Mouse (Mus musculus) urinary bladder, postnatal 0 days (tissue): ENCODE measurements around the gene Hist1h2bb. TPM values are rescaled to one million over a fixed set of nuclear protein-coding genes. Genes with fewer than 3 reads are reported as not detected.

Source experiments
- microRNA-seq: library from miRNA; unstranded; fragments of <30 nt; microRNA quantifications from one replicate; pipeline ENCODE4, GENCODE M21; 2016
- polyA plus RNA-seq: library from polyadenylated mRNA; unstranded; fragments of >200 nt; fragmentation: Nextera tagmentation; extraction: Ambion mirVana; gene quantifications from 2 replicates; pipeline ENCODE4 v1.2.1, GENCODE M21; 2015

The Hist1h2bb gene
- polyA plus RNA-seq: 0.82 and 1.2 TPM in 2 replicates

DNA sequence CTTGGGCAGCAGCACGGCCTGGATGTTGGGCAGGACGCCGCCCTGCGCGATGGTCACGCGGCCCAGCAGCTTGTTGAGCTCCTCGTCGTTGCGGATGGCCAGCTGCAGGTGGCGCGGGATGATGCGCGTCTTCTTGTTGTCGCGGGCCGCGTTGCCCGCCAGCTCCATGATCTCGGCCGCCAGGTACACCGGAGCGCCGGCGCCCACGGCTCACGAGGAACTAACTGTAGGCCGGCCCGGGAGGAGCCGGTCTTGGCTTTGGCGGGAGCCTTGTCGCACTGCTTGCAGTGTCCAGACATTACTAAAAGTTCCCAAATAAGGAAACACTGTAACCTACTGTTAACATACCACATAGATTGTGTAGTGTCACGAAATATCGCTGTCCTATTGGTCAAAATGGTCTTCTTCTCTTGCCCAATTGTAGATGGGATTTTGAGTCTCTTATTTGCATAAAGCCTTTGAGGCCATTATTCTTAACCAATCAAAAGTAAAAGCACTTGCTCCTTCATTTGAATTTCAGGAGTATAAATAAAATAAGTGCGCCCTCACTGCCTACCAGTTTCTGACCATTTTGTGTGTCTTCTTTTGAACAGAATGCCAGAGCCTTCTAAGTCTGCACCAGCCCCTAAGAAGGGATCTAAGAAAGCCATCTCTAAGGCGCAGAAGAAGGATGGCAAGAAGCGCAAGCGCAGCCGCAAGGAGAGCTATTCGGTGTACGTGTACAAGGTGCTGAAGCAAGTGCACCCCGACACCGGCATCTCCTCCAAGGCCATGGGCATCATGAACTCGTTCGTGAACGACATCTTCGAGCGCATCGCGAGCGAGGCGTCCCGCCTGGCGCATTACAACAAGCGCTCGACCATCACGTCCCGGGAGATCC is at the start of gene Hist1h2bb:
Gene Hist1h2bb, plus strand, starts transcription at position 534 of the 880 bp plus-strand sequence.

DNA sequence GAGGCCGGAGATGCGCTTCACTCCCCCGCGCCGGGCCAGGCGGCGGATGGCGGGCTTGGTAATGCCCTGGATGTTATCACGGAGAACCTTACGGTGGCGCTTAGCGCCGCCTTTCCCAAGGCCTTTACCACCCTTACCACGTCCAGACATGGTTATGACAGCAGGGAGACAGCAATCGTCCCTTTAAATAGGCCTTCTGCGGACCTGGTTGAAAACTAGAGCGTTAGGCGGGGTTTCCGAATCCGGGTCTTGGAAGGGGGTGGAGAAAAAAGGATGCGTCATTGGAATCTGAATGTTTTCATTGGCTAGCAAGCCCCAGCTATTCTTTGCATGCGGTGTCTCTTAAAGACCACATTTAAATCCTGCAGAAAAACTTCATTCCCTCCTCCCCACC is 48.2 kb upstream of the Hist1h2bb start, which contains the start of gene Hist1h4c:
Gene Hist1h4c, minus strand, starts transcription at position 155 of the 394 bp plus-strand sequence.

DNA sequence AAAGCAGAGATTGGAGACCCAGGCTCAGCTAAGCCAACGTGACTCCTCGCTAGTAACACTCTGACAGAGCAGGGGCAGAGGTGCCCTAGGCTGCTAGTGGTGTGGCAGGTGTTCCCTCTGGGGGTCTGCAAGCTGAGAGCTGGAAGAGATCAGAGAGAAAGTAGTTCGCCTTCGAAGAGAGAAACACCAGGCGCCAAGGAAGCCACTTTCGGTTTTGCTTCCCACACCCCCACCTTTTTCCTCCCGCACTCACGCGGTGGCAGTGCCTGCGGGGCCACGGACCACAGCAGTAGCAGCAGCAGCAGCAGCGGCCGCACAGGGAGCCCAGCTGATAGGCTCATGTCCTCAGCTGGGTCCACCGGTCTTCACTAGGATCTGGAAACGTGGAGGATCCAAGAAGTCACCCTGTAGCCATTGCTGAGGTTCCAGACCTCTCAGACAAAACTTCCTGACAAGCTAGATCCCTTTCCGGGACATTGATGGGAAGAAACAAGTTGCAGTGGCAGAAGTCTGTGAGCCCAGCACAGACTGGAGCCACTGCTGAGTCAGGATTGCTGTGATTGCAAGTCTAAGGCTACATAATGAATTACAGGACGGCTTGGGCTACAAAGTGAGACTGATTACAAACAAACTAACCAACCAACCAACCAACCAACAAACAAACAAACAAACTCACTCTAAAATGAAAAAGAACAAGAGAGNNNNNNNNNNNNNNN is 36.0 kb upstream of the Hist1h2bb start, which contains the start of gene Hfe:
Gene Hfe, minus strand, starts transcription at position 481 of the 716 bp plus-strand sequence.

DNA sequence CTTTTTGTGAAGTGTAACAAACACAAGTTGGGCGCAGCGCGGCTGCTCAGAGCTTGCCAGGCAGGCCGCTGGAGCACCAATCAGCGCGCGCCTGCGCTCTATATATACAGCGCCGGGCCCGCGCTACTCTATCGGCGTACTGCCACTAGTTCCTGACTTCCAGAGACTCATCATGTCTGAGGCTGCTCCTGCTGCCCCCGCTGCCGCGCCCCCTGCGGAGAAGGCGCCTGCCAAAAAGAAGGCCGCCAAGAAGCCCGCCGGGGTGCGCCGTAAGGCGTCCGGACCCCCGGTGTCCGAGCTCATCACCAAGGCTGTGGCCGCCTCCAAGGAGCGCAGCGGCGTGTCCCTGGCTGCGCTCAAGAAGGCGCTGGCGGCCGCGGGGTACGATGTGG is 7.9 kb upstream of the Hist1h2bb start, which contains the start of gene Hist1h1c:
Gene Hist1h1c, plus strand, starts transcription at position 132 of the 392 bp plus-strand sequence.

DNA sequence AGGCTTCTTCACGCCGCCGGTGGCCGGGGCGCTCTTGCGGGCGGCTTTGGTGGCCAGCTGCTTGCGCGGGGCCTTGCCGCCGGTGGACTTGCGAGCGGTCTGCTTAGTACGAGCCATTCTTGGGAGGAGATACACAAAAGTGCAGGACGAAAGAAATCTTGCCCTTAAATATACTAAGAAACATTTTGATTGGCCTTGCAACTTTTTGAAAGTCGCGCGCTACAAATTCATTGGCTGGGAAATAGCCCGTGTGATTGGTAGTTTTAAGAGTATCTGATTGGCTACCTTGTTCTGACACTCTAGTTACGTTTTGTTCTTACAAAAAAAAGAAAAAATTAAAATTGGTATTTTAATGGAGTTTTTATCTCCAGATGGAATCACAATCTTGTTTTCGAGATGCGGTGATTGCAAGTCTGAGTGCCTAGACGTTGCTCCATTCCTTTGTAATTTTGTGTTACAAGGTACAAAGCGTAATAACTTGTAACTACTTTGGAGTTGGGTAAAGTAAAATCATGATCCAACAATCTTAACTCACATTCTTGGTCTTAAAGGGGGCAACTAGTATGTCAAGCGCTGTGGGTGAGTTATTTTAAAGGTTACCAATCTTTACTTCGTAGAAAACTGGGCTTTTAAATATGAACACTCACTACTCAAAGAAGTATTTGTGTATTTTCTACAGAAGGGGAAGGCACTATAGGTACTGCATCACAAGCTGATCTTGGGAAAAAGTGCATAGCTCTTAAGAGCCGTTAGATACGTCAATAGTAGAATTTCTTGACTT is 963 bp upstream of the Hist1h2bb start, which contains the start of gene Hist1h3c:
Gene Hist1h3c, minus strand, starts transcription at position 222 of the 781 bp plus-strand sequence.

DNA sequence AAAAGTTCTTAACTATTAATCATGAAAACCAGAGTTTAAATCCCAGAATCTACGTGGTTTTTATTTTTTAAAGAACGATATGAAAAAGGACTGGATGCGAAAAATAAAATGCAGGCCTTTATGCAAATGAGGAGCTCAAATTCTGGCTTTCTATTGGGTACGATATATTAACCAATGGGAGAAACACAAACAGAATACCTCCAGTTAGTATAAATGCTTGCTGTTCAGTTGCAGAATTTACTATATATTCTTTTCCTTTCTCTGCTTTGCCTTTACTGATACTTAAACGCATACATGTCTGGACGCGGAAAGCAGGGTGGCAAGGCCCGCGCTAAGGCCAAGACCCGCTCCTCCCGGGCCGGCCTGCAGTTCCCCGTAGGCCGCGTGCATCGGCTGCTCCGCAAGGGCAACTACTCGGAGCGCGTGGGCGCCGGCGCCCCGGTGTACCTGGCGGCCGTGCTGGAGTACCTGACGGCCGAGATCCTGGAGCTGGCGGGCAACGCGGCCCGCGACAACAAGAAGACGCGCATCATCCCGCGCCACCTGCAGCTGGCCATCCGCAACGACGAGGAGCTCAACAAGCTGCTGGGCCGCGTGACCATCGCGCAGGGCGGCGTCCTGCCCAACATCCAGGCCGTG is 4.4 kb downstream of the Hist1h2bb start, which contains the start of gene Hist1h2ab:
Gene Hist1h2ab, plus strand, starts transcription at position 288 of the 639 bp plus-strand sequence.

DNA sequence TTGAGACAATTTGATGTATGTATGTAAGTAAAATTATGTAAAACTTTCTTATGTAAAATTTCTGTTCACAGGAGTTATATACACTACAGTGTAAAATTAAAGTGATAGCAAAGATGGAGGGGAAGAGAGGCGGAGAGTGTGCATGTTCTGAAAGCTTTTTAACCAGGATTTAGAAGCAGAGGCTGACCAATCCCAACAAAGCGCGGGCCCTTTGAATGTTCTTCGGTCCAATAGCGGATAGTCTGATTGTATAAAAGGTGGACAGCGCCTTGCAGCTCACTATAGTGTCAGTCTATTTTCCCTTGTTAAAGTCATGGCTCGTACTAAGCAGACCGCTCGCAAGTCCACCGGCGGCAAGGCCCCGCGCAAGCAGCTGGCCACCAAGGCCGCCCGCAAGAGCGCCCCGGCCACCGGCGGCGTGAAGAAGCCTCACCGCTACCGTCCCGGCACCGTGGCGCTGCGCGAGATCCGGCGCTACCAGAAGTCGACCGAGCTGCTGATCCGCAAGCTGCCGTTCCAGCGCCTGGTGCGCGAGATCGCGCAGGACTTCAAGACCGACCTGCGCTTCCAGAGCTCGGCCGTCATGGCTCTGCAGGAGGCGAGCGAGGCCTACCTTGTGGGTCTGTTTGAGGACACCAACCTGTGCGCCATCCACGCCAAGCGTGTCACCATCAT is 5.7 kb downstream of the Hist1h2bb start, which contains the start of gene Hist1h3b:
Gene Hist1h3b, plus strand, starts transcription at position 201 of the 675 bp plus-strand sequence.

DNA sequence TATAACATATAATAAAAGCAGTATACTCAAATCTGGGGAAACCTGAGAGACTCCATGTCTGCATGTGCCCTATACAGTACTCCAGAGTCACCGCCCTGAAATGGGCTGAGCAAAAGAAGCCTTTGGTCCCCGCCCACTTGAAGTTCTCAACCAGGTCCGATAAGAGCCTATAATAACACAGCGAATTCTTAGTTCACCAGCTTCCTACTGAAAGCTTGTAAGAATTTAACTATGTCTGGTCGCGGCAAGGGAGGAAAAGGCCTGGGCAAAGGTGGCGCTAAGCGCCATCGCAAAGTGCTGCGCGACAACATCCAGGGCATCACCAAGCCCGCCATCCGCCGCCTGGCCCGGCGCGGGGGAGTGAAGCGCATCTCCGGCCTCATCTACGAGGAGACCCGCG is 10.3 kb downstream of the Hist1h2bb start, which contains the start of gene Hist1h4b:
Gene Hist1h4b, plus strand, starts transcription at position 224 of the 400 bp plus-strand sequence.

DNA sequence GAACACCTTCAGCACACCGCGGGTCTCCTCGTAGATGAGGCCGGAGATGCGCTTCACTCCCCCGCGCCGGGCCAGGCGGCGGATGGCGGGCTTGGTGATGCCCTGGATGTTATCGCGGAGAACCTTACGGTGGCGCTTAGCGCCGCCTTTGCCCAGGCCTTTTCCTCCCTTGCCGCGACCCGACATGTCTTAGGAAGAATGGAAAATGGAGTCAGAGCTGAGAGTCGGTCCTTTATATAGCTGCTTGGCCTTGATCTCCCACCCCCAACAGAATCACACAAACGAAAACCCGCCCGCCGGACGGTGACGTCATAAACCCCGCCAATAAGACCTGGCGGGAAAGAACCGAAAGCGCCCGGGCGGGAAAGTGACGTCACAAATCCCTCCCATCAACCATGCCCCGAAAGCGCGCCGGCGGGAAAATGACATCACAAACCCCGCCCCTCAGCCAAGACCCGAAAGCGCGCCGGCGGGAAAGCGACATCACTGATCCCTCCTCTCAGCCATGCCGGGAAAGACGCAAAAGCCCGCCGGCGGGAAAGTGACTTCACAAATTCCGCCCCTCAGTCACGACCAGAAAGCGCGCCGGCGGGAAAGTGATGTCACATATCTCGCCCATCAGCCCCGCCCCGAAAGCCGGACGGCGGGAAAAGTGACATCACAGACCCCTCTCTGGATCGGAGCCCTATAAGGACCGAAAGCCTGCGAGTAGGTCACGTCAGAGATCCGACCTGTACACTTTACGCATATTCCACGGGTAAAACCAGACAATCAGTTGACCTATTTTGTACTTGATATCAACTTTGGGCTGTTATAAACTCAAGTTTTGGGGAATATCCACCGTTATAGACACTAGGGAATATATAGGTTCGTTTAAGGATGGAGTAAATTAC is 14.7 kb downstream of the Hist1h2bb start, which contains the start of gene Hist1h4a:
Gene Hist1h4a, minus strand, starts transcription at position 259 of the 893 bp plus-strand sequence.

DNA sequence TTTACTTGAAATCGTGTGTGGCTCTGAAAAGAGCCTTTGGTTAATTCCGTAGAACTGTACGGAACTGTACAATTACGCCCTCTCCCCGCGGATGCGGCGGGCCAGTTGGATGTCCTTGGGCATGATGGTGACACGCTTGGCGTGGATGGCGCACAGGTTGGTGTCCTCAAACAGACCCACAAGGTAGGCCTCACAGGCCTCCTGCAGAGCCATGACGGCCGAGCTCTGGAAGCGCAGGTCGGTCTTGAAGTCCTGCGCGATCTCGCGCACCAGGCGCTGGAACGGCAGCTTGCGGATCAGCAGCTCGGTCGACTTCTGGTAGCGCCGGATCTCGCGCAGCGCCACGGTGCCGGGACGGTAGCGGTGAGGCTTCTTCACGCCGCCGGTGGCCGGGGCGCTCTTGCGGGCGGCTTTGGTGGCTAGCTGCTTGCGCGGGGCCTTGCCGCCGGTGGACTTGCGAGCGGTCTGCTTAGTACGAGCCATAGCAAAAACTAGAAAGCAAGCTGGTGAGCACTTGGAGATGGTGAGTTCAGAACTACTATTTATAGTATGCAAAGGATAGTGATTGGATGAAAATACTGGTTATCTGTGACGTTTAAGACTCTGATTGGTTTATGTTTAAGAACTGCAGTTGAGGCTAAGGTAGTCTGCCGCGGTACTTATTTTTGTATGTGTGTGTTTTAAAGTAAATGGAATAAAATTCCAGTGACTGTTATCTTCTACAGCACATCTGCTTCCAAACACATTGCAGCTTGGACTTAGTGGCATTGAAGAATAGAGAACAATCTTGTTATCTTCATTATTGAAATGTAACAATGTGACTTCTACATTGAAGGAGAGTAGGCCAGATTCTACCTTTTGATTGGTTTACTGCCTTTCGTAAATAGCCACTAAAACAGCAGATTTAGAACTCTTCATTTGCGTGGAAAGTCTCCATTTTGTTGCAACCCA is 15.6 kb downstream of the Hist1h2bb start, which contains the start of gene Hist1h3a:
Gene Hist1h3a, minus strand, starts transcription at position 516 of the 951 bp plus-strand sequence.

DNA sequence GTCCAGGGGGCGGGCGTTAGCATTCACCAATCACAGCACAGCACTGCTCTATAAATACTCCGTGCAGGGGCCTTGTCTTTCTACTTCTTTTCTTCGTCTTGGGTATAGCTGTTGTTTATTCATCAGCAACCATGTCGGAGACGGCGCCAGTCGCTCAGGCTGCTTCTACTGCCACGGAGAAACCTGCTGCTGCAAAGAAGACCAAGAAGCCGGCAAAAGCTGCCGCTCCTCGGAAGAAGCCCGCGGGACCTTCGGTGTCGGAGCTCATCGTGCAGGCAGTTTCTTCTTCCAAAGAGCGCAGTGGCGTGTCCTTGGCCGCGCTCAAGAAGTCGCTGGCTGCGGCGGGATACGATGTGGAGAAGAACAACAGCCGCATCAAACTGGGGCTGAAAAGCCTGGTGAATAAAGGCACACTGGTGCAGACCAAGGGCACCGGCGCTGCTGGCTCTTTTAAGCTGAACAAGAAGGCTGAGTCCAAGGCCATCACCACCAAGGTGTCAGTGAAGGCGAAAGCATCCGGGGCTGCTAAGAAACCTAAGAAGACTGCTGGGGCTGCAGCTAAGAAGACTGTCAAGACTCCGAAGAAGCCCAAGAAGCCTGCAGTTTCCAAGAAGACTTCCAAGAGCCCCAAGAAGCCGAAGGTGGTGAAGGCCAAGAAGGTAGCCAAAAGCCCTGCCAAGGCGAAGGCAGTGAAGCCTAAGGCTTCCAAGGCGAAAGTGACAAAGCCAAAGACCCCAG is 17.2 kb downstream of the Hist1h2bb start, which contains the start of gene Hist1h1a:
Gene Hist1h1a, plus strand, starts transcription at position 81 of the 738 bp plus-strand sequence.

DNA sequence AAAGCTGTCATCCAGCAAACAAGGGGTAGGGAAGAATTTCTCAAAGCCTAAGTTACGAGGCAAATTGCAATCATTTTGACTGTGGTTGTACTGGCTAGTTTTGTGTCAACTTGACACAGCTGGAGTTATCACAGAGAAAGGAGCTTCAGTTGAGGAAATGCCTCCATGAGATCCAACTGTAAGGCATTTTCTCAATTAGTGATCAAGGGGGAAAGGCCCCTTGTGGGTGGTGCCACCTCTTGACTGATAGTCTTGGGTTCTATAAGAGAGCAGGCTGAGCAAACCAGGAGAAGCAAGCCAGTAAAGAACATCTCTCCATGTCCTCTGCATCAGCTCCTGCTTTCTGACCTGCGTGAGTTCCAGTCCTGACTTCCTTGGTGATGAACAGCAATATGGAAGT is 23.1 kb downstream of the Hist1h2bb start, which contains the start of gene Trim38:
Gene Trim38, plus strand, starts transcription at position 301 of the 400 bp plus-strand sequence.

Small RNAs within 50 kb of the gene (microRNA-seq; reads per million reads assigned to microRNA genes)
- not detected for gene Gm44314
- gene Gm44484: not detected

Other genes starting within 250 kb of the Hist1h2bb start
- 24.9 and 35.3 TPM in 2 replicates for gene Hist1h4h, start 215.7 kb upstream of the Hist1h2bb start, polyA plus RNA-seq
- gene Hist1h2af, start 212.8 kb upstream of the Hist1h2bb start, polyA plus RNA-seq: 1.5 and 3.4 TPM in 2 replicates
- gene Hist1h3g, start 211.3 kb upstream of the Hist1h2bb start, polyA plus RNA-seq: 1.7 and 2.1 TPM in 2 replicates
- 0.54 and 0.58 TPM in 2 replicates for gene Hist1h2bh, start 203.3 kb upstream of the Hist1h2bb start, polyA plus RNA-seq
- gene Hist1h3f, start 202.7 kb upstream of the Hist1h2bb start, polyA plus RNA-seq: 0.28 and 0.43 TPM in 2 replicates
- gene Hist1h4f, start 195.1 kb upstream of the Hist1h2bb start, polyA plus RNA-seq: not detected in 2 replicates
- gene Hist1h1d, start 193.5 kb upstream of the Hist1h2bb start, polyA plus RNA-seq: 0.58 and 0.60 TPM in 2 replicates
- 1.8 and 2.0 TPM in 2 replicates for gene Hist1h3e, start 184.4 kb upstream of the Hist1h2bb start, polyA plus RNA-seq
- gene Hist1h2ae, start 175.5 kb upstream of the Hist1h2bb start, polyA plus RNA-seq: 14.0 and 18.1 TPM in 2 replicates
- gene Hist1h2bg, start 175.3 kb upstream of the Hist1h2bb start, polyA plus RNA-seq: 10.7 and 21.8 TPM in 2 replicates
- 1.5 and 2.6 TPM in 2 replicates for gene Hist1h2bf, start 172.5 kb upstream of the Hist1h2bb start, polyA plus RNA-seq
- gene Hist1h2ad, start 172.4 kb upstream of the Hist1h2bb start, polyA plus RNA-seq: 1.7 and 1.9 TPM in 2 replicates
- 2.9 and 3.4 TPM in 2 replicates for gene Hist1h3d, start 171.0 kb upstream of the Hist1h2bb start, polyA plus RNA-seq
- 24.3 and 29.2 TPM in 2 replicates for gene Hist1h4d, start 165.1 kb upstream of the Hist1h2bb start, polyA plus RNA-seq
- 1.1 and 1.4 TPM in 2 replicates for gene Hist1h2be, start 125.6 kb upstream of the Hist1h2bb start, polyA plus RNA-seq
- 5.4 and 5.8 TPM in 2 replicates for gene Hist1h1e, start 124.2 kb upstream of the Hist1h2bb start, polyA plus RNA-seq
- gene Hist1h2ac, start 62.8 kb upstream of the Hist1h2bb start, polyA plus RNA-seq: 1.00 and 1.2 TPM in 2 replicates
- gene Hist1h2bc, start 62.5 kb upstream of the Hist1h2bb start, polyA plus RNA-seq: 161 and 192 TPM in 2 replicates
- gene Hist1h1t, start 50.9 kb upstream of the Hist1h2bb start, polyA plus RNA-seq: not detected in 2 replicates
- 1.8 TPM in 2 replicates for gene Hist1h4c, start 48.3 kb upstream of the Hist1h2bb start, polyA plus RNA-seq
- gene Hfe, start 35.9 kb upstream of the Hist1h2bb start, polyA plus RNA-seq: 8.0 and 9.7 TPM in 2 replicates
- gene Hist1h1c, start 7.9 kb upstream of the Hist1h2bb start, polyA plus RNA-seq: 125 and 175 TPM in 2 replicates
- gene Hist1h3c, start 1.1 kb upstream of the Hist1h2bb start, polyA plus RNA-seq: 0.41 and 0.98 TPM in 2 replicates
- 3.7 and 8.0 TPM in 2 replicates for gene Hist1h2ab, start 4.4 kb downstream of the Hist1h2bb start, polyA plus RNA-seq
- gene Hist1h3b, start 5.5 kb downstream of the Hist1h2bb start, polyA plus RNA-seq: 2.0 and 2.8 TPM in 2 replicates
- gene Hist1h4b, start 10.3 kb downstream of the Hist1h2bb start, polyA plus RNA-seq: 1.3 TPM in 1 of 2 replicates, not detected in the other
- 0.33 TPM in 1 of 2 replicates, not detected in the other for gene Hist1h4a, start 14.5 kb downstream of the Hist1h2bb start, polyA plus RNA-seq
- 1.9 and 2.7 TPM in 2 replicates for gene Hist1h3a, start 15.7 kb downstream of the Hist1h2bb start, polyA plus RNA-seq
- gene Hist1h1a, start 16.9 kb downstream of the Hist1h2bb start, polyA plus RNA-seq: 0.59 and 0.82 TPM in 2 replicates
- 0.19 and 0.30 TPM in 2 replicates for gene Trim38, start 23.2 kb downstream of the Hist1h2bb start, polyA plus RNA-seq
- 0.06 TPM in 1 of 2 replicates, not detected in the other for gene Slc17a2, start 60.3 kb downstream of the Hist1h2bb start, polyA plus RNA-seq
- gene Slc17a3, start 92.7 kb downstream of the Hist1h2bb start, polyA plus RNA-seq: not detected in 2 replicates
- gene Slc17a1, start 121.0 kb downstream of the Hist1h2bb start, polyA plus RNA-seq: not detected in 2 replicates
- not detected in 2 replicates for gene Slc17a4, start 168.3 kb downstream of the Hist1h2bb start, polyA plus RNA-seq
- gene Hist1h2ba, start 187.4 kb downstream of the Hist1h2bb start, polyA plus RNA-seq: not detected in 2 replicates
- not detected in 2 replicates for gene Hist1h2aa, start 187.7 kb downstream of the Hist1h2bb start, polyA plus RNA-seq
- not detected in 2 replicates for gene Scgn, start 244.5 kb downstream of the Hist1h2bb start, polyA plus RNA-seq